Mouse (Mus musculus): ENCODE results near the gene Naif1.

DNA sequence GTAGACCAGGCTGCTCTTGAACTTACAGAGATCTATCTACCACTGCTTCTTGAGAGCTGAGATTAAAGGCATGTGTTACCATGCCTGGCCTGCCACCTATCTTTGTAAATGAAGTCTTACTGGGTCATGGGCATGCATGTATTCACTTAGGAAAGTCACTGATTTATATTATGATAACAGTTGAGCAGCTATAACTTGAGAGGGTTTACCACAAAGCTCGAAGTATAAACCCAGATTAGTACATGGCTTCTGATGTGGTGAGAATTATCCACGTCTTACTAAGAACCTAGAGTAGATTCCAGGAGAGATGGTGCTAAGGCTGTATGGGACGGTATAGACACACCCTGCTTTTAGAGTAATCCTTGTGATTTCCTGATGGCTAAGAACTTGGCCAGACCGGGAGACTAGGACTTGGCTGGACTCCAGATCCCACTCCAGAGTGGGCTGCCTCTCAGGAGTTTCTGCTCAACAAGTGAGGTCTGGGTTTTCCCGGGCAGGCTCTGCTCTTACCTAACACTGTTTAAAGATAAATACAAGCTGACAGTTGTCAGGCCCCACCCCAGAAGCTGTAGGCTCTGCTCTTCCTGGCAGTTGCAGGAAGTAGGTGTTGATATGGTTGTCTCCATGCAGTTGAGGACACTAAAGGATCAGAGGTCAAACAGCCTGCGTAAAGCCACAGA lies 14.1 kb downstream of the Naif1 start:
- TF ChIP-seq POLR2A (IDR thresholded peaks at IDR 0.05; ENCODE audit: low read depth, low read length), result no peak
- no peak for TF ChIP-seq EP300 (IDR thresholded peaks at IDR 0.05; ENCODE audit: low read length)
- no peak for TF ChIP-seq CTCF (conservative IDR thresholded peaks at IDR 0.05 in 1 of 2, IDR thresholded peaks at IDR 0.05 in 1 of 2; ENCODE audit: low read depth in 2 of 2, low read length in 2 of 2)
- TF ChIP-seq ZNF384 (IDR thresholded peaks at IDR 0.05; ENCODE audit: low read depth, low read length), result no peak
- TF ChIP-seq TCF12 (IDR thresholded peaks at IDR 0.05; ENCODE audit: low read depth, low read length), result no peak
- no peak for TF ChIP-seq BHLHE40 (IDR thresholded peaks at IDR 0.05; ENCODE audit: low read depth, low read length)
- TF ChIP-seq MEF2A (IDR thresholded peaks at IDR 0.05; ENCODE audit: borderline replicate concordance, low read depth, low read length), result no peak
- no peak for TF ChIP-seq E2F4 (IDR thresholded peaks at IDR 0.05; ENCODE audit: insufficient replicate concordance, low read depth, low read length)
- no peak for TF ChIP-seq POLR2AphosphoS2 (IDR thresholded peaks at IDR 0.05; ENCODE audit: low read depth, low read length)
- no peak for TF ChIP-seq UBTF (IDR thresholded peaks at IDR 0.05; ENCODE audit: low read depth, low read length)
- TF ChIP-seq KAT2A (IDR thresholded peaks at IDR 0.05; ENCODE audit: insufficient replicate concordance, low read length), result no peak
- TF ChIP-seq USF1 (IDR thresholded peaks at IDR 0.05; ENCODE audit: low read depth, low read length), result no peak

Measured in CH12.LX (cell line).